Mouse (Mus musculus) ES-Bruce4 (cell line): ENCODE results near the gene Fam187b. TPM values are rescaled to one million over a fixed set of nuclear protein-coding genes. Genes with fewer than 3 reads are reported as not detected.

Experiments
- H3K27ac ChIP-seq: 2 replicates; pipeline ENCODE4 v1.5.1; 2012; ENCODE audit warnings: low read length, inconsistent platforms; ENCODE audit not compliant: insufficient read depth
- H3K27me3 ChIP-seq: 2 replicates; pipeline ENCODE4 v1.6.1; 2012; ENCODE audit warnings: mild to moderate bottlenecking, low read length, inconsistent platforms; ENCODE audit not compliant: control insufficient read depth, poor library complexity, insufficient read depth, severe bottlenecking
- H3K36me3 ChIP-seq: 2 replicates; pipeline ENCODE4 v1.6.1; 2012; ENCODE audit warnings: inconsistent platforms, mild to moderate bottlenecking, low read length, moderate library complexity; ENCODE audit not compliant: control insufficient read depth, poor library complexity, insufficient read depth, severe bottlenecking
- H3K4me1 ChIP-seq: one replicate; pipeline ENCODE4 v1.8.1; 2011; ENCODE audit warnings: low read length; ENCODE audit not compliant: control insufficient read depth, insufficient read depth
- H3K4me3 ChIP-seq: 2 replicates; pipeline ENCODE4 v1.5.1; 2011; ENCODE audit warnings: low read depth, mild to moderate bottlenecking, low read length
- H3K9ac ChIP-seq: 2 replicates; pipeline ENCODE4 v1.6.1; 2012; ENCODE audit warnings: low read depth, mild to moderate bottlenecking, inconsistent platforms; ENCODE audit not compliant: poor library complexity, severe bottlenecking
- H3K9me3 ChIP-seq: replicated peaks from 2 replicates; pipeline ENCODE4 v1.6.1; 2012; ENCODE audit warnings: mild to moderate bottlenecking, low read length, inconsistent platforms; ENCODE audit not compliant: control insufficient read depth, poor library complexity, insufficient read depth, severe bottlenecking
- CTCF ChIP-seq: IDR thresholded peaks from one replicate; pipeline ENCODE4 v1.8.1; 2011; ENCODE audit warnings: low read depth, low read length
- EP300 ChIP-seq: IDR thresholded peaks from 2 replicates; pipeline ENCODE4 v1.6.1; 2011; ENCODE audit warnings: low read depth, low read length; ENCODE audit not compliant: insufficient read depth
- POLR2A ChIP-seq: IDR thresholded peaks from one replicate; pipeline ENCODE4 v1.8.1; 2011; ENCODE audit warnings: low read length; ENCODE audit not compliant: insufficient read depth
- polyA plus RNA-seq: library from polyadenylated mRNA; stranded (reverse); fragments of >200 nt; gene quantifications from 2 replicates; pipeline ENCODE4 v1.2.4, GENCODE M21; 2011; ENCODE audit warnings: low read depth; ENCODE audit not compliant: missing spikeins, insufficient read depth, insufficient read length

The Fam187b gene
- polyA plus RNA-seq, 1 experiment, result 3.4 TPM

DNA sequence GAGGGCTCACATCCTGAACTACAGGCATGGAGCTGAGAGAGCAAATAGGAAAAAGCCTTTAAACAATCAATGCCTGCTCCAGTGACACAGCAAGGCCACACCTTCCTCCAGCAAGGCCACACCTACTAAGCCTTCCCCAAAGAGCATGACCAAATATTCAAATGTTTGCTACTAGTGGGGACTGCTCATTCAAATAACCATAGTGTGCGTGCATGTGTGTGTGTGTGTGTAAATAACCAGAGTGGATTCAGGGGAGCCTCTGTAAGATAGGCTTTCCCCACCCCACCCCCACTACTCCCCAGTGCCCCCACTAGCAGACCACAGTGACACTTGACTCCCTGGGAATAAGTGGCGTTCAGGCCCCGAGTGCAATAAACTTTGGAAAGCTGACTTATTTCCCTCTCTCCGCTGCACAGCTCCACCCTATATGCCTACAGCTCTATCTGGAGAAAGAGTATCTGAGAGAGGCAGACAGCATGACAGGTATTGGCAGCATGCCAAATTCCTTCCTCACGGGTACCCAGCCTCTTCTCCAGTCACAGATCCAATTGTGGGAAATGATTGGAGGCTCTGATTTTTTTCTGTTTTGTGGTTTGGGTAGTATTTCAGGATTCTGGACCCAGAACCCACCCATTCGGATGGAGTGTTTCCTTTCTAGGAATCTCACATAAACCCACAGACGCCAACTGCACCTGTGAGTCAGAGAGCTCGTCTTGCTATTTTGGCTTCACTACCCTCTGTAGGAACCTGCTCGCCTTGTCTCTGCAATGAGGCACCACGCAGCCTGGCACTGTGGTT lies 43.7 kb downstream of the Fam187b start:
- H3K4me1 ChIP-seq, result no peaks in the 10 kb centered on the region
- no peak for TF ChIP-seq CTCF
- TF ChIP-seq EP300, result no peak
- no peak for TF ChIP-seq POLR2A

DNA sequence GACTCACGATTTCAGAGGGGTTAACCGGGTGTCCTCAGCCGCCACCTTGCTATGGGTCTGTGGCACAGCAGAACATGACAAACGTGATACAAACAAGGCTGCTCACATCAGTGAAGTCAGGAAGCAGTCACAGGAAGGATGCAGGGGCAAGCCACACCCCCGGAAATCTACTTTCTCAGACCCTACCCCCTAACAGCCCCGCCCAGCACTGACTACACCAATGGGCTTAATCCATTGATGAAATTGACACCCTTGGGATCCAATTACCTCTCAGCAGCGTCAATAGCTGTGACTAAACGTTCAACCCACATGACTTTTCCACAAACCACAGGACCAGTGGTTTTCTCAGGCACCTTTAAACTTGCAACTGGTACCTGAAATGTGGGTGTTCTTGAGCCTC lies 55.0 kb downstream of the Fam187b start:
- Histone ChIP-seq H3K27ac (no peak overlapping the region), H3K9ac (no peak overlapping the region), H3K4me1 (no peaks in the 10 kb centered on the region), H3K9me3 (no peaks in the 10 kb centered on the region), H3K27me3 (no peaks in the 10 kb centered on the region), H3K36me3 (no peaks in the 10 kb centered on the region), H3K4me3 (0 out of 2 replicates have a peak overlapping the region, but pooled peaks have one; percentile 34)
- TF ChIP-seq CTCF, result no peak
- TF ChIP-seq POLR2A, result no peak
- no peak for TF ChIP-seq EP300

More for the DNA sequence above, 43.7 kb downstream of the Fam187b start:
- no peak overlapping the region for H3K9ac ChIP-seq
- H3K36me3 ChIP-seq, result no peaks in the 10 kb centered on the region
- no peak overlapping the region for H3K4me3 ChIP-seq
- H3K27me3 ChIP-seq, result no peaks in the 10 kb centered on the region
- H3K9me3 ChIP-seq, result no peaks in the 10 kb centered on the region; the same call in 1 of the 2 replicates
- no peak overlapping the region for H3K27ac ChIP-seq

DNA sequence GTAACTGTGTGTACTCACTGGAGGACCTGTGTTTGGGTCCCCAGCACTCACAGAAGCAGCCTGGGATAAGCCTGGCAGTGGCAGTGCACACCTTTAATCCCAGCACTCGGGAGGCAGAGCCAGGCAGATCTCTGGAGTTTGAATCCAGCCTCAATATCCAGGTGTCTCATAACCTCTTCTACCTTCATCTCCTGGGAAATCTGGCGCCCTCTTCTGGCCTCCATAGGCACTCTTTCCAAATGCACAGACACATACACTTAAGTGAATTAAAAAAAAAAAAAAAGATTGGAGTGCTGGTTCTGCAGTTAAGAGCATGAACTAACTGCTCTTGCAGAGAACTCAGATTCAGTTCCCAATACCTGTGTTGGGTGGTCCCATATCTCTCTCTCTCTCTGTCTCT lies 57.1 kb downstream of the Fam187b start:
- H3K27me3 ChIP-seq, result no peaks in the 10 kb centered on the region
- H3K36me3 ChIP-seq, result no peaks in the 10 kb centered on the region
- no peaks in the 10 kb centered on the region for H3K4me1 ChIP-seq
- H3K4me3 ChIP-seq, result no peak overlapping the region
- no peak overlapping the region for H3K27ac ChIP-seq
- H3K9ac ChIP-seq, result no peak overlapping the region
- TF ChIP-seq EP300 (no peak), POLR2A (no peak), CTCF (no peak)
- H3K9me3 ChIP-seq, result no peaks in the 10 kb centered on the region

DNA sequence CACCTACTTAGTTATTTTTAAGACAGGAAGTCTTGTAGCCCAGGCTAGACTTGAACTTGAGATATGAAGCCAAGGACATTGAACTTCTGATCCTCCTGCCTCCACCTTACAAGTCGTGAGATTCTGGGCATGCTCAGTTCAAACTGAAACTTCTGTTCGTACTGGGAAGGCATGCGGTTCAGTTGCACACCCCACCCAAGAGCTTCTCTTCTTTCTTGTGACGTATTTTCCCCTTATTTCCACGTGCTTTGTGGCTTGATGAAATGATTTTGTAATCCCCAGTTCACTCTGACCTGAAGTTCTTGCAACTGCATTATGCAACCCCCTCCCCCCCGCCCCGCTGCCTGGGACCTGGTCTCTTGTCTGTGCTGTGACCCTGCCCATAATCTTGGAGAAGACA lies 58.1 kb downstream of the Fam187b start:
- Histone ChIP-seq H3K9ac (no peak overlapping the region), H3K27me3 (no peaks in the 10 kb centered on the region), H3K4me1 (no peaks in the 10 kb centered on the region), H3K27ac (no peak overlapping the region), H3K36me3 (no peaks in the 10 kb centered on the region), H3K4me3 (no peak overlapping the region), H3K9me3 (no peaks in the 10 kb centered on the region)
- TF ChIP-seq CTCF (no peak), POLR2A (no peak), EP300 (no peak)

DNA sequence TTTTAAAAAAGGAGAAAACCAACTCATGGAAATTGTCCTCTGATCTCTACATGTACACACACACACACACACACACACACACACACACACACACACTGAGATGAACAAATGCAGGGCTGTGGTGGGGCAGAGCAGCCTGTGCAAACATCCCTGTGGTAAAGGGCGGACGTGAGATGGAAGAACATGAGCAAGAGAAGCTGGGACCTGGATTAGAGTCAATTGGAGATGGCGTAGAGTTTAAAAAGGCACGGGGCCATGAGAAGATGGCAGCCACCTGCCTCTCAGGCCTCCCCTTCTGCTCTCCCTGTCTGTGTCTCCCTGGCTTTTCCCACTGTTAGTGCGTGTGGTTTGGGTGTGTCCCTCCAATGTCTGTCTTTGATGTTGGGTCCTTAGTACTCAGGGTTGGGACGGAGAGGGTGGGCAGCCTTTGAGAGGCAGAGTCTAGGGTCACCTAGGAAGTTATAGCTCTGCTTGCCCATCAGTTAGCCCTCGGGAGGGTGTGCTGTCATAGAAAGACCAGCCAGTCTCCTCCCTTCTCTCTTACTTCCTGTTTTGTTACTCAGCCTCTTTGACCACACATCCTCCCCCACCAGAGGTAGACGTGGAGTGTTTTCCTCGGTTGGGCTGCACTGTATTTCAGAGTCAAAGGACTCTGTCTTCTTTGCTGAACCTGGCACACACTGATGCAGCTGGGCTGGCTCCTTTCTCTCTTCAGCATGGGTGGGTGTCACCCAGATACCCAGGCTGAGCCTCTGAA lies 60.0 kb downstream of the Fam187b start:
- Histone ChIP-seq H3K36me3 (no peaks in the 10 kb centered on the region), H3K9ac (no peak overlapping the region), H3K4me3 (no peak overlapping the region), H3K9me3 (no peaks in the 10 kb centered on the region), H3K27me3 (no peaks in the 10 kb centered on the region), H3K4me1 (no peaks in the 10 kb centered on the region), H3K27ac (no peak overlapping the region)
- TF ChIP-seq EP300, result no peak
- no peak for TF ChIP-seq POLR2A
- TF ChIP-seq CTCF, result no peak

- Histone ChIP-seq H3K36me3 (no peaks in the 10 kb centered on the region), H3K4me1 (no peaks in the 10 kb centered on the region), H3K9ac (no peak overlapping the region), H3K27me3 (no peaks in the 10 kb centered on the region), H3K4me3 (no peak overlapping the region), H3K27ac (no peak overlapping the region), H3K9me3 (no peaks in the 10 kb centered on the region)
- TF ChIP-seq EP300 (no peak), CTCF (peak; percentile 57)
Observed at GRCm38 (mm10) chr7:31034789-31035188, 61.2 kb downstream of the Fam187b start.
